Mouse (Mus musculus): Measurements from ENCODE around the gene Rpl32. TPM values are rescaled to one million over a fixed set of nuclear protein-coding genes. Genes with fewer than 3 reads are reported as not detected.

Gene Rpl32
- polyA plus RNA-seq, 1 experiment from 2014 or later, result 1,385 TPM

DNA sequence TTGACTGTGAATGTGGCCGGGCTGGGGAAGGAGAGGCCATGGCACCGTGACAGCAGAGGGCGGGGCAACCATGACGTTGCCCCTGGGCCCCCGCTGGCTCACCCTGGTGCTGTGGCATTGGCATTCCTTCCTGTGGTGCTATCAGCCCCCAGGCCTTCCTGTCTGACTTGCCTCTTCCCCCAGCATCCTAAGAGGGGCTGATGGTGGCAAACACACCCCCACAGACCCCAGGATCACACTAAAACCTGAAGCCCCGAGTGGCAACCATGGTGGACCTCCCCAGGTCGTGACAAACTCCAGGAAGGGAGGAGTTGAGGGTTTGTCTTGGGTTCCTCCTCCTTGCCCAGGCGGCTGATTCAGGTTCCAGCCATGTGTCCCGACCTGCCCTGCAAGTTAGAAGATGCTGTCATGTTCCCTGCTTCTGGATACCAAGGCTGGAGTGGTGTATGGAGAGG is 49.5 kb downstream of the Rpl32 start:
- Histone ChIP-seq H3K36me3 (no peaks in the 10 kb centered on the region), H3K4me1 (replicated peaks) (peaks cover 7% of the 10 kb centered on the region), H3K9me3 (no peaks in the 10 kb centered on the region), H3K4me3 (replicated peaks) (no peak overlapping the region), H3K27ac (no peak overlapping the region), H3K27me3 (no peaks in the 10 kb centered on the region), H3K9ac (replicated peaks) (no peak overlapping the region), H3K4me2 (replicated peaks) (no peak overlapping the region)
- no peak for ATAC-seq
- WGBS, result 71% methylated on average over 9 of the region's 9 CpGs

DNA sequence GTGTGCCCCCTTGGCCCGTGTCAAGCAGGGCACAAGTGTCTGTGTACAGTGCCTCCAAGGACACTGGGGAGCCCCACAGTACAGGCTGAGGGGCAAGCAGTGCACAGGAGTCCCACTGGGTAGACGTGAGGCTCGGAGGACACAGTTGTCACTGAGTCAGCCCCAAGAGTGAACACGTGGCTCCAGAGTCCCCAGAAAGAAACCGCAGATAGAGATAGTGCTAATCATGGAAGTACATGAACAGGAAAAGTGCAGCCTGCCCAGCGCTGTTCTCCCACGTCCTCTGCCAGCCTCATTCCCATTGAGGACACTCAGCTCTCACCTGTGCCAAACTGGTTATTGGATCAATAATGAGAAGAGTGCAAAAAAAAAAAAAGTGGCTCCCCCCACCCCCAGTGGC is 53.0 kb downstream of the Rpl32 start:
- H3K9me3 ChIP-seq, result no peaks in the 10 kb centered on the region
- ATAC-seq, result no peak
- H3K36me3 ChIP-seq, result no peaks in the 10 kb centered on the region
- H3K27me3 ChIP-seq, result no peaks in the 10 kb centered on the region
- H3K27ac ChIP-seq, result no peak overlapping the region
- no peak overlapping the region for H3K9ac ChIP-seq (replicated peaks)
- H3K4me3 ChIP-seq (replicated peaks), result no peak overlapping the region
- 82% methylated on average over 7 of the region's 7 CpGs for WGBS
- H3K4me2 ChIP-seq (replicated peaks), result no peak overlapping the region
- no peaks in the 10 kb centered on the region for H3K4me1 ChIP-seq (replicated peaks)

Small RNAs within 50 kb of the gene (microRNA-seq; reads per million reads assigned to microRNA genes)
- gene Mir7660, result not detected

Other genes with a start within 250 kb of the Rpl32 start
- gene Mkrn2os, start 216.2 kb downstream of the Rpl32 start, polyA plus RNA-seq (2015; fragmentation: Nextera tagmentation; extraction: Ambion mirVana), result 0.24 and 0.44 TPM in 2 replicates
- gene Mkrn2, start 206.8 kb downstream of the Rpl32 start, polyA plus RNA-seq (2015; fragmentation: Nextera tagmentation; extraction: Ambion mirVana), result 29.4 and 31.1 TPM in 2 replicates
- gene Raf1, start 132.1 kb downstream of the Rpl32 start, polyA plus RNA-seq (2015; fragmentation: Nextera tagmentation; extraction: Ambion mirVana), result 141 and 159 TPM in 2 replicates
- 0.79 and 1.1 TPM in 2 replicates for gene Tmem40, start 46.3 kb downstream of the Rpl32 start, polyA plus RNA-seq (2015; fragmentation: Nextera tagmentation; extraction: Ambion mirVana)
- gene Cand2, start 34.2 kb downstream of the Rpl32 start, polyA plus RNA-seq (2015; fragmentation: Nextera tagmentation; extraction: Ambion mirVana), result 16.4 and 18.5 TPM in 2 replicates
- 2.2 and 3.2 TPM in 2 replicates for gene Efcab12, start 29.7 kb upstream of the Rpl32 start, polyA plus RNA-seq (2015; fragmentation: Nextera tagmentation; extraction: Ambion mirVana)
- gene Mbd4, start 44.6 kb upstream of the Rpl32 start, polyA plus RNA-seq (2015; fragmentation: Nextera tagmentation; extraction: Ambion mirVana), result 14.5 and 14.9 TPM in 2 replicates
- 25.8 and 28.8 TPM in 2 replicates for gene Ift122, start 44.7 kb upstream of the Rpl32 start, polyA plus RNA-seq (2015; fragmentation: Nextera tagmentation; extraction: Ambion mirVana)
- 0.05 and 0.21 TPM in 2 replicates for gene Rho, start 123.0 kb upstream of the Rpl32 start, polyA plus RNA-seq (2015; fragmentation: Nextera tagmentation; extraction: Ambion mirVana)
- not detected in 2 replicates for gene H1foo, start 136.2 kb upstream of the Rpl32 start, polyA plus RNA-seq (2015; fragmentation: Nextera tagmentation; extraction: Ambion mirVana)
- gene Plxnd1, start 186.3 kb upstream of the Rpl32 start, polyA plus RNA-seq (2015; fragmentation: Nextera tagmentation; extraction: Ambion mirVana), result 6.5 and 8.2 TPM in 2 replicates

All from midbrain, embryonic 13.5 days (tissue).